17 mouse cellular contexts compared by ENCODE assay signal in the genomic region with DNA sequence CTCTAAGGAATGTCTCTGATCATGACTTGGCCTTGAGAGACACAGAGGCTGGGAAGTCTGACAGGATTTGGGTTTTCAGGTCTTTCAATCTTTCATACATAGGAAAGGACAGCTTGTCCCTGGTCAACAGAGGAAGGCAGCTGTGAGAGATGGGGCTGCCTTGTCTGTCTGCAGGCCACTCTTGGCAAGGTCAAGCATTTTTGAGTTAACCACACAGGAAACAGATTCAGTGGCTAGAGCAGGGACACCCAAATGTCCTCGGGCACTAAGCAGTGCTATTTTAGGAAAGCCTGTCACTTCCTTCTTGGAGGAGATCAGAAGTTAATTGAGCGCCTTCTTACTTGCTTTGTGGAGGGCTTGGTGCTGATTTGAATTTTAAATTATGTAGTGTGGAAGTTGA. TPM values are rescaled to one million over a fixed set of nuclear protein-coding genes. Genes with fewer than 3 reads are reported as not detected.
DNase-seq lines count a peak whose midpoint lies in the region; ATAC-seq and TF ChIP-seq lines count a peak whose summit lies in the region.
"Had no signal": no experiment of that assay in that cellular context is flagged by ENCODE, and none has a peak within 500 bp of the region (broad histone marks: within the 10 kb centered on the region; RNA-seq: fewer than 3 reads in every experiment).

No protein-coding gene starts in this region.

- intact Hi-C loops in heart, postnatal 25 days (cut with DNase I): no loop called here

- no peaks in the 10 kb centered on the region for H3K36me3 ChIP-seq in lung, postnatal 0 days (ENCODE audit: insufficient read depth, low read length)
- H3K36me3 ChIP-seq in hindbrain, embryonic 16.5 days (ENCODE audit: control insufficient read depth, insufficient read depth, low read length): no peaks in the 10 kb centered on the region
- H3K36me3 ChIP-seq: embryonic facial prominence, embryonic 13.5 days; hindbrain, embryonic 10.5 days; limb, embryonic 12.5 days; liver, embryonic 15.5 days; stomach, embryonic 15.5 days had no signal

- no peak for TF ChIP-seq CTCF in lung, postnatal 0 days (IDR thresholded peaks at IDR 0.05)

- TF ChIP-seq EP300 in lung, postnatal 0 days (IDR thresholded peaks at IDR 0.05): no peak

- no peaks in the 10 kb centered on the region for H3K9me3 ChIP-seq in lung, postnatal 0 days (ENCODE audit: low read length)
- H3K9me3 ChIP-seq in hindbrain, embryonic 16.5 days (ENCODE audit: control insufficient read depth, low read length): no peaks in the 10 kb centered on the region
- H3K9me3 ChIP-seq: embryonic facial prominence, embryonic 13.5 days; forebrain, embryonic 13.5 days; hindbrain, embryonic 10.5 days; limb, embryonic 12.5 days; liver, embryonic 15.5 days; stomach, embryonic 15.5 days had no signal

- H3K4me2 ChIP-seq in lung, postnatal 0 days (replicated peaks; ENCODE audit: low read depth, low read length): no peak overlapping the region
- H3K4me2 ChIP-seq in hindbrain, embryonic 16.5 days (ENCODE audit: low read length): no peak overlapping the region
- H3K4me2 ChIP-seq: embryonic facial prominence, embryonic 13.5 days; forebrain, embryonic 13.5 days; limb, embryonic 12.5 days; liver, embryonic 15.5 days; stomach, embryonic 15.5 days had no signal

- no peak overlapping the region for H3K9ac ChIP-seq in lung, postnatal 0 days (replicated peaks; ENCODE audit: low read depth)
- no peak overlapping the region for H3K9ac ChIP-seq in hindbrain, embryonic 16.5 days (ENCODE audit: low read depth, low read length)
- H3K9ac ChIP-seq: embryonic facial prominence, embryonic 13.5 days; forebrain, embryonic 13.5 days; limb, embryonic 12.5 days; liver, embryonic 15.5 days; stomach, embryonic 15.5 days had no signal

- ATAC-seq in lung, postnatal 0 days: peak; percentile 68
- peak; percentile 56 for ATAC-seq in common myeloid progenitor, adult 5-6 weeks (replicated peaks; ENCODE audit: low read depth, poor library complexity, severe bottlenecking)
- ATAC-seq in hindbrain, embryonic 16.5 days: no peak
- ATAC-seq: activated CD4-positive, CD25-positive, alpha-beta regulatory T cell, adult 4 months; forebrain, embryonic 13.5 days; inflammation-experienced regulatory T-cells, adult 6 months had no signal

- H3K27me3 ChIP-seq in lung, postnatal 0 days (replicated peaks; ENCODE audit: insufficient read depth, low read length): no peaks in the 10 kb centered on the region
- no peaks in the 10 kb centered on the region for H3K27me3 ChIP-seq in hindbrain, embryonic 16.5 days (replicated peaks; ENCODE audit: control insufficient read depth, insufficient read depth, low read length)
- H3K27me3 ChIP-seq: embryonic facial prominence, embryonic 13.5 days; forebrain, embryonic 13.5 days; limb, embryonic 12.5 days; liver, embryonic 15.5 days; stomach, embryonic 15.5 days had no signal

- DNase-seq in heart, postnatal 4 days: peak; percentile 12
- DNase-seq in heart, postnatal 25 days (ENCODE audit: low spot score): no peak
- peak; percentile 30 for DNase-seq in lung, postnatal 0 days (ENCODE audit: low spot score)
- no peak for DNase-seq in lung, postnatal 36 days
- DNase-seq in cerebellum, adult 9-11 months: no peak
- DNase-seq: cerebellum, postnatal 36 days had no signal

- H3K4me1 ChIP-seq in lung, postnatal 0 days (ENCODE audit: insufficient read depth, low read depth, low read length): no peaks in the 10 kb centered on the region
- no peaks in the 10 kb centered on the region for H3K4me1 ChIP-seq in hindbrain, embryonic 16.5 days (ENCODE audit: control insufficient read depth, insufficient read depth, low read depth, low read length)
- H3K4me1 ChIP-seq: forebrain, embryonic 13.5 days; hindbrain, embryonic 10.5 days; limb, embryonic 12.5 days; liver, embryonic 15.5 days; stomach, embryonic 15.5 days had no signal

- 38% methylated on average over 2 of the region's 2 CpGs for WGBS in lung, postnatal 0 days
- WGBS in hindbrain, embryonic 16.5 days: 65% methylated on average over 2 of the region's 2 CpGs

- H3K27ac ChIP-seq in lung, postnatal 0 days (ENCODE audit: low read length): no peak overlapping the region
- no peak overlapping the region for H3K27ac ChIP-seq in hindbrain, embryonic 16.5 days (ENCODE audit: low read depth, low read length)
- H3K27ac ChIP-seq: embryonic facial prominence, embryonic 13.5 days; forebrain, embryonic 13.5 days; hindbrain, embryonic 10.5 days; left cerebral cortex, adult 2 months; limb, embryonic 12.5 days; liver, embryonic 15.5 days; stomach, embryonic 15.5 days had no signal

- H3K4me3 ChIP-seq in lung, postnatal 0 days (ENCODE audit: low read depth, low read length): no peak overlapping the region
- no peak overlapping the region for H3K4me3 ChIP-seq in hindbrain, embryonic 16.5 days (ENCODE audit: low read length)
- H3K4me3 ChIP-seq: embryonic facial prominence, embryonic 13.5 days; forebrain, embryonic 13.5 days; hindbrain, embryonic 10.5 days; left cerebral cortex, adult 2 months; limb, embryonic 12.5 days; liver, embryonic 15.5 days; stomach, embryonic 15.5 days had no signal

RNA-seq across cellular contexts. Expression of a gene that starts 38.9 kb away (rescaled TPM):
- total RNA-seq in heart, postnatal 4 days (2021): 10 to 100 TPM; 13.4 to 14.3 TPM
- total RNA-seq in heart, postnatal 25 days (2021): 1 to 10 TPM; 1.6 to 2.5 TPM
- 6.5 and 7.7 TPM in 2 replicates for polyA plus RNA-seq in lung, postnatal 0 days (2015; fragmentation: Nextera tagmentation; extraction: Ambion mirVana)
- 10.4 and 11.0 TPM in 2 replicates for total RNA-seq in common myeloid progenitor, adult 5-6 weeks (2017)
- polyA plus RNA-seq in hindbrain, embryonic 16.5 days (2015; fragmentation: Nextera tagmentation; extraction: Ambion mirVana): 20.7 and 21.6 TPM in 2 replicates

Comparison
In these comparisons a context has a peak if more than half of its experiments do, and no peak if none do; other contexts are left out.
1. DNase-seq: peak in heart, postnatal 4 days (single experiment) and lung, postnatal 0 days (single experiment); none in heart, postnatal 25 days (single experiment), lung, postnatal 36 days (single experiment) and cerebellum, adult 9-11 months (single experiment).